Mouse (Mus musculus): ENCODE measurements around the gene Pdzph1. TPM values are rescaled to one million over a fixed set of nuclear protein-coding genes. Genes with fewer than 3 reads are reported as not detected.

Pdzph1 gene
- total RNA-seq (2014; fragmentation: Nextera tagmentation) (not detected in 2 replicates), total RNA-seq (2017) (under 0.01 TPM in 2 replicates), polyA plus RNA-seq (2012) (not detected in 2 replicates)

DNA sequence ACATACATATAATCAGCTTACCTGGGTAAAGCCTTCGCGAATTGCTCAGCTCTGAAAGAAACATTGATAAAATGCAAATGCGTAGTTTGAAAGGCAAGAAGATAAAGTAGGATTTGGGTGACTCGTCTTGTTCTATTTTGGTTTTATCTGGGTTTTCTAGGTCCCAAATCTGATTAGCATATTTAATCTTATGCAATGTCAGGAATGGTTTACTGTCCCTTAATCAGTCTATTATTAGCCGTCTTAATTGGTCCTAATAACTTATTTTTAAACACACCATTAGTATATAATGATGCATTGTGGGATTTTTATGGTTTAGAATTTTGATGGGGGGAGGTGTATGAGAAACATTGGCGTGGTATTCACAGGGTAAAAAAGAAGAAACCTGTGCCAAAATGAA lies at the start of gene Pdzph1:
Gene Pdzph1, minus strand, starts transcription at position 101 of the 400 bp plus-strand sequence.
- no peaks in the 10 kb centered on the region for H3K36me3 ChIP-seq (replicated peaks)
- no peak for TF ChIP-seq CTCF (IDR thresholded peaks at IDR 0.05; ENCODE audit: low read depth, low read length)
- TF ChIP-seq POLR2AphosphoS5 (IDR thresholded peaks at IDR 0.05; ENCODE audit: insufficient replicate concordance, low read depth, low read length): no peak
- no peak for TF ChIP-seq GATA1 (IDR thresholded peaks at IDR 0.05; ENCODE audit: borderline replicate concordance, low read length)
- no peak for TF ChIP-seq GATA2 (IDR thresholded peaks at IDR 0.05; ENCODE audit: borderline replicate concordance, low read depth, low read length)
- no peak for TF ChIP-seq TAL1 (conservative IDR thresholded peaks at IDR 0.05; ENCODE audit: low read depth, low read length)
- H3K4me3 ChIP-seq (ENCODE audit: low read depth, low read length): no peak within 1 kb of the TSS
- H3K4me1 ChIP-seq (ENCODE audit: insufficient read depth, low read depth, low read length): no peaks in the 10 kb centered on the region
- H3K9me3 ChIP-seq (replicated peaks): 0 out of 2 replicates have a peak, but pooled peaks cover 7% of the 10 kb centered on the region
- no peaks in the 10 kb centered on the region for H3K27me3 ChIP-seq (ENCODE audit: insufficient read depth, low read length)
- no peak for ATAC-seq (ENCODE audit: extremely low read depth, insufficient number of reproducible peaks, low FRiP score, poor library complexity, severe bottlenecking)
- DNase-seq (ENCODE audit: low spot score): no peak

DNA sequence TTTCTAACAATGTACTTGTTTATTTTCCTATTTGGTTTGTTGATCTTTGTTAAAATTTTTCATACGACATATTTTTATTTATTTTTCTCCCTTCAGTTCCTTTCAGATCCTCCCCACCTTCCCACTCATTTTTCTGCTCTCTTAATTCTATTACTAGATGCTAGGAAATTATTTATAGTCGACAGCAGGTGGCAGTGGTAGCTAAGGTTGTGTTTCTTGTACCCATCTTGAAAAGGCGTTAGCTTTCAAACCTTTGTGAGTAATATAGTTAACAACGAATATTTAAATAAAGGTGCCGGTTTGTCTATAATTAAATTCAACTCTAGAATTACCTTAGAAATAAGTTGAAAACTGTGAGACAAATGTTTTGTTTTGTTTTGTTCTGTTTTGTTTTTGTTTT lies 48.6 kb upstream of the Pdzph1 start:
- Histone ChIP-seq H3K9me3 (replicated peaks) (peaks cover 2% of the 10 kb centered on the region; the same call in 1 of the 2 replicates), H3K36me3 (replicated peaks) (no peaks in the 10 kb centered on the region), H3K4me3 (ENCODE audit: low read depth, low read length) (no peak overlapping the region), H3K4me1 (ENCODE audit: insufficient read depth, low read depth, low read length) (no peaks in the 10 kb centered on the region), H3K27me3 (ENCODE audit: insufficient read depth, low read length) (no peaks in the 10 kb centered on the region)
- no peak for ATAC-seq (ENCODE audit: extremely low read depth, insufficient number of reproducible peaks, low FRiP score, poor library complexity, severe bottlenecking)
- DNase-seq (ENCODE audit: low spot score): no peak
- no peak for TF ChIP-seq CTCF (IDR thresholded peaks at IDR 0.05; ENCODE audit: low read depth, low read length)
- no peak for TF ChIP-seq POLR2AphosphoS5 (IDR thresholded peaks at IDR 0.05; ENCODE audit: insufficient replicate concordance, low read depth, low read length)
- TF ChIP-seq TAL1 (conservative IDR thresholded peaks at IDR 0.05; ENCODE audit: low read depth, low read length): no peak
- TF ChIP-seq GATA2 (IDR thresholded peaks at IDR 0.05; ENCODE audit: borderline replicate concordance, low read depth, low read length): no peak
- no peak for TF ChIP-seq GATA1 (IDR thresholded peaks at IDR 0.05; ENCODE audit: borderline replicate concordance, low read length)

DNA sequence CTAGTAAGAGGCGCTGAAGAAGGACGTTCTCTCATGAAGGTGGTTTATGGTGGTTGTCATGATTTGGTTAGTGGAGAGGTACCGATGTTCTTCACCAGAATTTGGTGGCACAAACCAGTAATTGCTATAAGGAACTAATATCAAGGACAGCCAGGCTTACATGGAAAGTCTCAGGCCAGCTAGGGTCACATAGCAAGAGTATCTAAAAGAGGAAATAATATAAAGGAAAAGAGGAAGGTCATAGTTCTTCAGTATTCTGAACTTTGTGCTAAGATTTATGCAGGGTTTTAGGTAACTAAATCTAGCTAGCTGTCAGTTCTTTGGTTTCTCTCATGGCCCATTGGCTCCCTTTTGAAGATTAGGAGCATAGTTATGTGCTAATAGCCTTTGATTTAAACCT lies 42.3 kb upstream of the Pdzph1 start:
- TF ChIP-seq CTCF (IDR thresholded peaks at IDR 0.05; ENCODE audit: low read depth, low read length) (no peak), GATA1 (IDR thresholded peaks at IDR 0.05; ENCODE audit: borderline replicate concordance, low read length) (no peak), GATA2 (IDR thresholded peaks at IDR 0.05; ENCODE audit: borderline replicate concordance, low read depth, low read length) (no peak), TAL1 (conservative IDR thresholded peaks at IDR 0.05; ENCODE audit: low read depth, low read length) (no peak), POLR2AphosphoS5 (IDR thresholded peaks at IDR 0.05; ENCODE audit: insufficient replicate concordance, low read depth, low read length) (no peak)
- DNase-seq (ENCODE audit: low spot score) (no peak), ATAC-seq (ENCODE audit: extremely low read depth, insufficient number of reproducible peaks, low FRiP score, poor library complexity, severe bottlenecking) (no peak)
- Histone ChIP-seq H3K4me3 (ENCODE audit: low read depth, low read length) (no peak overlapping the region), H3K27me3 (ENCODE audit: insufficient read depth, low read length) (no peaks in the 10 kb centered on the region), H3K4me1 (ENCODE audit: insufficient read depth, low read depth, low read length) (no peaks in the 10 kb centered on the region), H3K36me3 (replicated peaks) (no peaks in the 10 kb centered on the region), H3K9me3 (replicated peaks) (peaks cover 6% of the 10 kb centered on the region)

DNA sequence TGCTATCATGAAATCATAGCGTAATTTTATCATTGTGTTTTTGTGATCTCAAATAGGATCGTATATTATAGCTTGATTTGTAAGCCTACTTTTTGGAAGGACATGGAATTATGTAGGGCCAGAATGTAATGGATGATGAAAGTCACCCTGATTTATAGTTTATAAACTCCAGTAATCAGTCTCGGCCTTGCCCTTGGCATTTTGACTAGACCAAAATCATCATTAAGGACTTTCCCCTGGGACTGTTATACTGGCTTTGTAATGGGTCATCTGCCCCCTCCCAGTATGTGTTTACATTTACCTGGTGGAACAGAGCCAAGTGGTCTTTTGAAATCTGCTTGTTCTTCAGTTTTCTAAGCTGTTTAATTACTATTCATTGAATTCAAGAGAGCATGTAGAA lies 35.2 kb upstream of the Pdzph1 start:
- DNase-seq (ENCODE audit: low spot score) (no peak), ATAC-seq (ENCODE audit: extremely low read depth, insufficient number of reproducible peaks, low FRiP score, poor library complexity, severe bottlenecking) (no peak)
- Histone ChIP-seq H3K9me3 (replicated peaks) (peaks cover 18% of the 10 kb centered on the region), H3K4me1 (ENCODE audit: insufficient read depth, low read depth, low read length) (no peaks in the 10 kb centered on the region), H3K27me3 (ENCODE audit: insufficient read depth, low read length) (no peaks in the 10 kb centered on the region), H3K36me3 (replicated peaks) (no peaks in the 10 kb centered on the region), H3K4me3 (ENCODE audit: low read depth, low read length) (no peak overlapping the region)
- TF ChIP-seq CTCF (IDR thresholded peaks at IDR 0.05; ENCODE audit: low read depth, low read length) (no peak), GATA1 (IDR thresholded peaks at IDR 0.05; ENCODE audit: borderline replicate concordance, low read length) (no peak), POLR2AphosphoS5 (IDR thresholded peaks at IDR 0.05; ENCODE audit: insufficient replicate concordance, low read depth, low read length) (no peak), TAL1 (conservative IDR thresholded peaks at IDR 0.05; ENCODE audit: low read depth, low read length) (no peak)

DNA sequence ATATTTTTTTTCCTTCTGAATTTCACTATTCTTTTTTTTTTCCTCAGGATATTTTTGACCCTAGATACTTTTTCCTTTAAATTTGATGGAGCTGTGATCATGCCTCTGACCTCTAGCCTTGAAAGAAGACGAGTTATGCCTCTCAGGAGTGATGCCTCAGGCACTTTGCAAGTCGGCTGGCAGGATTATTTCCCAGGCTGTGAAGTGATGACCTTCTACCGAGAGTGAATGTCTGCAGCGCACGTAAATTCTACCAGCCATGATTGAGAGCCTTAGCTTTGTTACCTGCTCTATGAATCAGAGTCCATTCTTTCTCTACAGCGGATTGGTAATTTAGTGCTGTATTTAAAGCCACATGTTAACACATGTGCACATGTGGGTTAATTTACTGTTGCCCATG lies 33.3 kb upstream of the Pdzph1 start:
- H3K36me3 ChIP-seq (replicated peaks): no peaks in the 10 kb centered on the region
- ATAC-seq (ENCODE audit: extremely low read depth, insufficient number of reproducible peaks, low FRiP score, poor library complexity, severe bottlenecking): no peak
- no peaks in the 10 kb centered on the region for H3K27me3 ChIP-seq (ENCODE audit: insufficient read depth, low read length)
- peaks cover 19% of the 10 kb centered on the region for H3K9me3 ChIP-seq (replicated peaks)
- no peak overlapping the region for H3K4me3 ChIP-seq (ENCODE audit: low read depth, low read length)
- no peaks in the 10 kb centered on the region for H3K4me1 ChIP-seq (ENCODE audit: insufficient read depth, low read depth, low read length)
- TF ChIP-seq GATA2 (IDR thresholded peaks at IDR 0.05; ENCODE audit: borderline replicate concordance, low read depth, low read length): no peak
- no peak for TF ChIP-seq GATA1 (IDR thresholded peaks at IDR 0.05; ENCODE audit: borderline replicate concordance, low read length)
- TF ChIP-seq CTCF (IDR thresholded peaks at IDR 0.05; ENCODE audit: low read depth, low read length): no peak
- TF ChIP-seq POLR2AphosphoS5 (IDR thresholded peaks at IDR 0.05; ENCODE audit: insufficient replicate concordance, low read depth, low read length): no peak
- TF ChIP-seq TAL1 (conservative IDR thresholded peaks at IDR 0.05; ENCODE audit: low read depth, low read length): no peak
- no peak for DNase-seq (ENCODE audit: low spot score)

DNA sequence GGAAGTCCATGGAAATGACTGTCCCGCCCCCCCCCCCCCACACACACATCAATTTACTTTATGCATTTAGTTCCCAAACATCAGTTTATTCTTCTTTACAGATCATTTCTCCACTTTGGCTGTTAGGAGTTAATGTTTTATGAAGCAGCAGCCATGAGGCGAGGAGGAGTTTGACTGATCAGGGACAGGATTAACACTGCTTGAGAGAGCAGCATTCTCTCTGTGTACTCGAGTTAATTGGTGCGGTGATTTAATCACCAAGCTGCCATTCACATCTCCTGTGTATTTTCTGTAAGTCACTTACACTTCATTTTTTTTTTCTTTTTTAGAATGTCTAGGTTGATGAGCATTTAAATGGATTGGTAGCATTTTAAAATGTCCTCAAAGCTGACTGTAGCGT lies 32.8 kb upstream of the Pdzph1 start:
- no peaks in the 10 kb centered on the region for H3K36me3 ChIP-seq (replicated peaks)
- H3K4me3 ChIP-seq (ENCODE audit: low read depth, low read length): no peak overlapping the region
- no peak for ATAC-seq (ENCODE audit: extremely low read depth, insufficient number of reproducible peaks, low FRiP score, poor library complexity, severe bottlenecking)
- peaks cover 19% of the 10 kb centered on the region for H3K9me3 ChIP-seq (replicated peaks)
- no peaks in the 10 kb centered on the region for H3K27me3 ChIP-seq (ENCODE audit: insufficient read depth, low read length)
- DNase-seq (ENCODE audit: low spot score): no peak
- H3K4me1 ChIP-seq (ENCODE audit: insufficient read depth, low read depth, low read length): no peaks in the 10 kb centered on the region
- TF ChIP-seq CTCF (IDR thresholded peaks at IDR 0.05; ENCODE audit: low read depth, low read length): no peak
- no peak for TF ChIP-seq GATA1 (IDR thresholded peaks at IDR 0.05; ENCODE audit: borderline replicate concordance, low read length)
- no peak for TF ChIP-seq GATA2 (IDR thresholded peaks at IDR 0.05; ENCODE audit: borderline replicate concordance, low read depth, low read length)
- TF ChIP-seq POLR2AphosphoS5 (IDR thresholded peaks at IDR 0.05; ENCODE audit: insufficient replicate concordance, low read depth, low read length): no peak
- TF ChIP-seq TAL1 (conservative IDR thresholded peaks at IDR 0.05; ENCODE audit: low read depth, low read length): no peak

Measured in G1E (cell line).